Mouse (Mus musculus): ENCODE results near the gene Ndufa12.

DNA sequence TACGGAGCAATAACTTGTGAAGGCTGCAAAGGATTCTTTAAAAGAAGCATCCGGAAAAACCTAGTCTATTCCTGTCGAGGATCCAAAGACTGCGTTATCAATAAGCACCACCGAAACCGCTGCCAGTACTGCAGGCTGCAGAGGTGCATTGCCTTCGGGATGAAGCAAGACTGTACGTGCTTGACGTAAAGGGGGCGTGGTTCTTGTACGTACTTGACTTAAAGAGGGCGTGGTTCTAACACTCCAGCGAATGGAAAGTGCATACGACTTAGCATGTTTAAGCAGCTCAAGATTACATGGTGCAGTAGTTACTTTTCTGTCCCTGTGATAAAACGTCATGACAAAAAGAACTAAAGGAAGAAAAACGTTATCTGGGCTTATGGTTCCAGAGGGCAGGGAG lies 33.1 kb upstream of the Ndufa12 start:
- TF ChIP-seq HCFC1 (IDR thresholded peaks at IDR 0.05; ENCODE audit: low read depth, low read length): no peak
- TF ChIP-seq CTCF (IDR thresholded peaks at IDR 0.05 in 2 of 3, conservative IDR thresholded peaks at IDR 0.05 in 1 of 3; ENCODE audit: control insufficient read depth in 1 of 3, insufficient read depth in 1 of 3, low read depth in 2 of 3, low read length in 3 of 3, poor library complexity in 1 of 3, severe bottlenecking in 1 of 3): no peak
- no peak for TF ChIP-seq MAX (IDR thresholded peaks at IDR 0.05; ENCODE audit: low read length)
- TF ChIP-seq ZC3H11A (IDR thresholded peaks at IDR 0.05; ENCODE audit: low read depth, low read length): no peak
- no peak for TF ChIP-seq EP300 (IDR thresholded peaks at IDR 0.05; ENCODE audit: low read depth in 1 of 2, low read length in 2 of 2)
- no peak for TF ChIP-seq MEF2A (IDR thresholded peaks at IDR 0.05; ENCODE audit: extremely low read depth, insufficient replicate concordance, low read depth, low read length, poor library complexity, severe bottlenecking)
- no peak for TF ChIP-seq E2F4 (IDR thresholded peaks at IDR 0.05; ENCODE audit: borderline replicate concordance, low read depth, low read length)
- TF ChIP-seq MYC (IDR thresholded peaks at IDR 0.05; ENCODE audit: low read depth, low read length): no peak
- no peak for TF ChIP-seq POLR2A (IDR thresholded peaks at IDR 0.05; ENCODE audit: control insufficient read depth in 1 of 2, insufficient read depth in 1 of 2, low read depth in 1 of 2, low read length in 2 of 2, poor library complexity in 1 of 2)
- TF ChIP-seq POLR2AphosphoS5 (IDR thresholded peaks at IDR 0.05; ENCODE audit: borderline replicate concordance, low read depth, low read length): no peak
- no peak for TF ChIP-seq UBTF (IDR thresholded peaks at IDR 0.05; ENCODE audit: borderline replicate concordance, insufficient read depth, low read depth, low read length)

Data from MEL (cell line).